Mouse (Mus musculus): ENCODE data around the gene Ccdc66.

- 0 out of 2 replicates have a peak, but pooled peaks have one; percentile 2 for TF ChIP-seq CTCF (IDR thresholded peaks at IDR 0.05; ENCODE audit: extremely low read depth, insufficient read depth, low read length)
- TF ChIP-seq POLR2A (IDR thresholded peaks at IDR 0.05; ENCODE audit: extremely low read depth, insufficient read depth, low read length): no peak
Observed at GRCm38 (mm10) chr14:27493516-27493915, 14.7 kb downstream of the Ccdc66 start.

All from cortical plate, adult 2 months (tissue).